Mouse (Mus musculus) cerebellum, adult 9-10 months (tissue): ENCODE results near the gene Oser1.

Experiments
- DNase-seq: peaks from one replicate; pipeline ENCODE4 v3.0.0; 2022

The Oser1 gene

DNA sequence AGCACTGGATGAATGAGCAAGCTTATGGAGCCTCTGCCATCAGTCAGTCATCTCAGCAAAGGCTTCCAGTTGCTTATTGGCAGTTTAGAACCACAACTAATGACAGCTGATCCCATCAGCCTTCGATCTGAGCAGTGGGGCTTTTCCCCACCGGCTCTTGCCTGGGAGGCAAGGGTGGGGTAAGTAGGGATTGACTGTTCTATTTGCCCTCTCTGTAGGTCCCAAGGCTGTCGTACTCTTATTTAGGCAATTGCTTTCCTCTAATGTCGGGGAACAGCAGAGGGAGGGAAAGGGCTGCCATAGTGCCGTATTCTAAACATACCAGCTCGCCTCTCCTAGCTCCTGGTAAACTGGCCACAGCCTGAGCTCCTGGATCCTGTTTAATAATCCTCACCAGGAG lies at the start of gene Oser1:
Gene Oser1, minus strand, starts transcription at position 101 of the 400 bp plus-strand sequence.
- no peak for DNase-seq

DNA sequence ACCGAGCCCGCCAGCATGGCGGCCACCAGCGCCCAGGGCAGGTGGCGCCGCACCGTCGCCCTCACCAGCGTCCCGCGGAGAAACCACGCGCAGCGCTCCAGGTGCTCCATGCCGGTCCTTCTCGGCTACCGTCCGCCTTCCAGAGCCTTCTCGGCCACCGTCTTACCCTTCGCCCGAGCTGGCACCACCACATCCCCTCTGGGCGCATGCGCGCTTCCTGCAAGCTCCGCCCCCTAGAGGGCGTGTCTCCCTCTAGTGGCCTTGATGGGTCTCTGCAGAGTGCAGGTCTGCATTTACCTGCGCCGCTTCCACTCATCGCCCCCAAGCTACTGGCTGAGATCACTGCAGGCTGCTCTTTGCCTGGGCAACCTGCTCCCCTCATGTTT lies 48.0 kb upstream of the Oser1 start, which contains the start of gene Fitm2:
Gene Fitm2, minus strand, starts transcription at position 164 of the 386 bp plus-strand sequence.
- DNase-seq: peak; percentile 97

DNA sequence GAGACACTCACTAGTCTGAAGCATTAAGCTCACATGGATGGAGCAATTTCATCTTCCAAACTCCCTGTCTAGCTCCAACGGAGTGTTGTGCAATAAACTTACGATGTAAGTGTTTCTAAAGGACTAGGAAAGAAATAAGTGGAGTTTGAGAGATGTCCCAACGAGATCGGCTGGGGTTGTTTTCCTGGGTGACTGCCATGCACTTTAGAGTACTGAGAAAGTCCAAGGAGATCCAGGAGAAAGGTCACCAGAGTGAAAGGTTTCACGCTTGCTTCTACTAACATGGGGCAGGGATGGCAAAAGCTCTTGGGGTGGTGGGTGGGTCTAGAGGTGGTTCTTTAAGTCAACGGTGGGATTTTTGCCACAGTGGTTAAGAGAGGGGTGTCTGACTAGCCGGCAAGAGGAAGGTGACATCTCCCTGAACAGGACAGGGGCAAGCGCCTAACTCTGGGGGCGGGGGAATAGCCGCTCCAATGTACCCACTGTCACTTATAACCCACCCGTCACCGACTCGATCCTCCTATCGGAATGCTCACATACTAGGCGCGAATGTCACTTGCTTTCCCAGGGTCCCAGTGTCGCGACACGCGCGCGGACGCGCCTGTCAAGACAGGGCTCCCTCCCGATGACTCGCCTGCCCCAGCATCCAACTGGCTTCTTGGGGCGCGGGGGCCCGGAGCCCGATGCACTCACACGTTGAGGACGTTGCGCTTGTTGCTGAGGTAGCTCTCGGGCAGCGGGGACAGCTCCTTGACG lies 47.4 kb upstream of the Oser1 start:
- no peak for DNase-seq

DNA sequence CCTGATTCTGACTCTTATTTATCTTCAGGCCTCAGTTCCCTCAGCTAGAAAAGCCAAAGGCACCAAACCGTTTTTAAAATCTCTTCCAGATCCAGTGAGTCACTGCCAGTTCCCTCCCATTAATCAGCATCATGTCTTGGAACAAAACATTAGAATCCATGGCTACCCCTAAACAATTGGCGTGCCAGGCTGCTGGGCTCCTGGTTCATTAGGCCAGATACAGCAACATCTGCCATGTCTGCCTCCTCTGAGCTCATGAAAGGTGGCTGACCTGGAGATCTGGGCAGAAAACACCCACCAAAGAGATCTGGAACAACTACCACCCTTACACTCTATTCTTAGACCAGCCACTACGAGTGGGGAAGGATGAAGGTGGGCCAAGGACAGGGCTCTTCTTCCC lies 46.6 kb upstream of the Oser1 start:
- DNase-seq: peak; percentile 36

DNA sequence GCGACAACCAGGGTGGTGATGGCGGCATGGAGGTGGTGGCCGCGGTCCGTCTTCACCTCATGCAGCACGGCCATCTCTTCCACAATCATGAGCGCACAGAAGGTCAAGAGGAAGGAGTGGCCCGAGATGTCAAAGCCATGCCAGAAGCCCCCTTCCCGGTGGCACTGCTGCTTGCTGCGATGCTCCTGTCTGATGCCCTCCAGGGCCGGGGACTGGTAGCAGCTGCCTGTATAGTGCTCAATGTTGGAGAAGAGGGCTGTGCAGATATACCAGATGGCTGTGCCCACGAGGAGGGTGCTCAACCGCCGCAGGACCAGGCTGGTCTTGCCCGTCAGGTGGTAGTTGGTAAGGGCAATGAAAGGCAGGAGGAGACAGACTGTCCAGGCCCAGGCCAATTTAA lies 45.2 kb upstream of the Oser1 start:
- DNase-seq: peak; percentile 17

DNA sequence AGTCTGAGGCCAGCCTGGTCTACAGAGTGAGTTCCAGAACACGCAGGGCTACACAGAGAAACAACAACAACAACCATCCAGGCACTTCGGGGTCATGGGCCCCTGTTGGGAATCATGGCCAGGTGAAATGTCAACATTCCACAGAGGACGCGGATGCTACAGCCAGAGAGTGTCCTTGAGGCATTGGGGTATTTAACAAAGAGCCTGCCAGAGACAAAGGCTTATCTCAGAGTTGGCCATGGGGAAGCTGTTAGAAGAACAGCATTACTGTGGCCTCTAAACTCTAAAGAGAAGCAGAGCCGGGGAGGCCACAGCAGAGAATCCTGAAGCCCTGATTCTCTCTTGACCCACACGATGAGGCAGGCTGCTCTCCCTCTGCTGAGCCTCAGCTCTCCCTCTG lies 44.4 kb upstream of the Oser1 start:
- no peak for DNase-seq

DNA sequence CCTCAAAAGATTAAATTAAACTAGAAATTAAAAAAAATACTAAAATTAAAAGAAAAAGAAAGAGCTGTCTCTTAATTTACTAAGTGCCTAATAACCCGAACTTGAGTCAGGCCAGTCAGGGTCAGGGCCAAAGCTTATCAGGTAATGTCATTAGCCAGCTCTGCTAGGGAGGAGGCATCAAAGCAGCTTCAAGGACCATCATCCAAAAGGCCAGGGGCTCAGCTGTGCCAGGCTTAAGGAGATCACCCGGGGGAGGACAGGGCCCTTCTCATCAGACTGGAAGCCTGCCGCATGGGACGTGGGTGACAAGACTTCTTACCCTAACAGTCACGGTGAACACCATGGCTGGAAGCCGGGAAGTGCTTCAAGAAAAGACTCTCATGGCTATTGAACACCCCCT lies 43.1 kb upstream of the Oser1 start:
- peak; percentile 9 for DNase-seq

DNA sequence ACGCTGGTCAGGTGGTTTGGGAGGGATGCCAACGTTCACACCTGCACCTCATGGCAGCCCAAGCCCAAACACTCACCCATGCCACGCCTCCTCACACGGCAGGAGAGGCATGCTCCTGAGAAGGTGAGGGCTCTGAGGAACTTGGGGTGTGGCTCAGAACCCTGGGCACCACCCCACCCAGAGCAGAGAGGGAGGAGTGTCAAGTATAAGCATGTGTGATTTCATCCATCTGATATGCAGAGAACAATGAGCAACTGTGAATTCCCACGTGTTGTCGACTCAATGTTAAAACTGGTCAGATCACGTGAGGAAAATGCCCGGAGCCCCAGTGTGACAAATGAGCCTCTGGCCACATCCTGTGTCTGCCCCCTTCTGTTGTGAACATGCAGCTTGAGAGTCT lies 42.3 kb upstream of the Oser1 start:
- DNase-seq: peak; percentile 4

DNA sequence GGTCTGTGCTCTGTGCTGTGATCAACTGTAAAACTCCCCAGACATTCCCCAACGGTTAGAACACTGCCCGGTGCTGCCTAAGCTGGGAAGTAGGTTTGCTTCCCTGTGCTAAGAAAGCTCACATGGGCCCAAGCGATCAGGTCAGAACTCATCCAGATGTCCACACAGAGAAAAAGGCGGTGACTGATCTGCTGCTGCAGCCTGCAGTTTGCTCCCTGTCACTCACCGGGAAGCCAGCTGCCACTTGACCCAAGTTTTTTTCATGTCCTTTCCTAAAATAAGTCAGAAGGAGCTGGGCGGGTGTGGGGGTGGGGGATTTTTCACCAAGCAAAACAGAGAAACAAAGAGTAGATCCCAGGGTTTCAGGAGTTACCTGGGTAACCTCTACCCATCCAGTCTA lies 40.1 kb upstream of the Oser1 start:
- peak; percentile 14 for DNase-seq

DNA sequence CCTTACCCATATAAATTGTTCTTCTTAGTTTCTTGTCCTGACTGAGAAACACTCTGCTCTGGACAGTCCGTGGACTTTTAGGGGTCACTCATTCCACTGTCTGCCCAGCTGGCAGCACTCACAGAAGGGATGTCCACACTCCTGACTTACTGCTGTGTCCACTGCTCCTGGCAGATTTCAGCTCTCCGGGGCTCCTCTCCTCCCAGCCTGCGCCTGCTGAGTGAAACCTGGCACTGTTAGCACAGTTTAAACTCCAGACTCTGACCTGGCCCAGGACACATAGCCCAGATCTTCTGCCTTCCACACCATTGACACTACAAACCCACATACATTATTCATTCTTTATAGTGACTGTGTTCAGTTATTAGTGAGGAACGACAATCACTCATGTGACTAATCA lies 39.5 kb upstream of the Oser1 start:
- peak; percentile 43 for DNase-seq

DNA sequence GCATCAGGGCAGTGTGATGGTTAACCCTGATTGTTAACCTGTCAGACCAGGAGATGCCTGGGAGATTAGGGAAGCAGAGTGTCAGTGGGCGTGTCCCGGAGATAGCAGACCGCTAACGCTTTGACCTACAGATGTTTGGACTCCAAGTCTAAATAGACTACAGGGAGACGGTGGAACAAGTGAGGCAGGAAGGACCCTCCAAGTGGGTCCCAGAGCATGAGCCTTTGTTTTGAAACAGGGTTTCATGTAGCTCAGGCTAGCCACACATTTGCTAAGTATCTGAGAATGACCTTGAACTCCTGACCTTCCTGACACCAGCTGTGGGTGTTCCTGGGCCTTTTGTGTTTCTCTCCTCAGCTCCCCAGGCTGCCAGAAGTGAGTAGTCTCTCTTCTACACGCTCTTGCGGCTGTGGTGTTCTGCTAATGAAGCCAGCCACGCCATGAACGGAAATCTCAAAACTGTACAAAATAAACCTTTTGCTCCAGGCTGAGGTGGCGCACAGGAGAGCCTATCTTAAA lies 38.8 kb upstream of the Oser1 start:
- DNase-seq: peak; percentile 10

DNA sequence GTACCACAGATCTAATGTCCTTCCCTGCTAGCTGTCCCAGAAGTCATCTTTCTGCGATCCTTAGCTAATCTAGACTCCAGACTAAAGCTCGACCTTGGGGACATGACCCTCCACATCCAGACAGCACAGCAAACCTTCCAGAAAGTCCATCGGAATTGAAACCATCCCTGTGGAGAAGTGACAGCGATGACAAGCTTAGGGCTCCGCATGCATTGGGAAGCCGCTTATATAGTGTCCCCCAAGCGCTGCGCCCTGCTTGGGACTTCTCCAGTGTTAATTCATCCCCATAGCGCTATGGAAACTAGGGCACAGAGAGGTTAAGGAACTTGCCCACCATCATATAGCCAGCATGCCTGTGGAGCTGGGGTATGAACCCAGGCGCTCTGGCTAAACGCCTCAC lies 38.3 kb upstream of the Oser1 start:
- DNase-seq: peak; percentile 9

DNA sequence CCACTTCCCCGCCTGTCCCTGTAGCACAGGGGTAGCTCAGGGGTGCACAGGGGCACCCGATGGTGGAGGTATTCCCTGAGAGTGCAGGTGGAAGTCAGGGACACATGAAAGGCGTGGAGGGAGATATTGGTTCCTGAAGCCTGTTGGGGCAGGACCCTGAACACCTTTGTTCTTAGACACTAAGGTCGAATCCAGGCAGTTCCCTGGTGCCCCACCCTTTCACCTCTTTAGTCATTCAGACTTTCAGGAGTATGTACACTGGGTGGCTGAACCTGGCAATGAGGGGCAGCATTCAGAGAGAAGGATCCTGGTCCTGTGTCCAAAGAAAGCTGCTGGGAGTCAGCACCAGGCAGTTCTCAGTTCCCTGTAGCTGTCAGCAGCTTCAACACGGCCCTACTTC lies 37.9 kb upstream of the Oser1 start:
- DNase-seq: peak; percentile 2

DNA sequence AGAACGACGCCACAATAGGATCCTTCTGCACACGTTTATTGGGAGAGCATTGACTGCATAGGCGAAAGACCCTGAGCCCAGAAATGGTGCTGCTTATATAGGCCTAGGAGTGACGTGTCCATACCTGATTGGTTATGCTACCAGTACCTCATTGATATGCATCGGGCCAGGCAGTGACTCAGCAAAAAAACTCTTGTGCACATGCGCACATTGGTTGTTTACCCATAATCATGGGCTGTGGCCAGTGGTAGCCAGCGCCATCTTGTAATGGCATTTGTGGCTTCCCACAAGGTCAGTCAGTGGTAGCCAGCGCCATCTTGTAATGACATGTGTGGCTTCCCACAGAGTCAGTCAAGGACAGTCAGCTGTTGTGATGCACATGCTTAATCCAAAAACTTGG lies 36.8 kb upstream of the Oser1 start:
- DNase-seq: peak; percentile 7

DNA sequence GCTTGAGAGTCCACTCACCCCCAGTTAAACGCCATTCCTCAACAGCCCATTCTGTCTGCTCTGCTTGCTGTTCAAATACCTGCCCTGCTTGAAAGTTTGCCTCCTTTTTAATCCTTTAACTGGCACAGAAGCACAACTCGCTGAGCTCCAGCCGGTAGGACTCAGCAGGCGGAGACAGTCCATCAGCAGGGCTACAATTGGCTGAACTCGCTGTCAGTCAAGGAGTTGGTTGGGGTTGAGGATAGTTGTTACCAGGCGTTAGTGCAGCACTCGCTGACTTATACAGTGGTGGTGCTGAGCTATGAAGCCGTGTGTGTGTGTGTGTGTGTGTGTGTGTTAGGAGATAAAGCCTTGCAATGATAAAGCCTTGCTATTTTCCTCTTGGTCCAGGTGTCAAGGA lies 36.1 kb upstream of the Oser1 start:
- peak; percentile 4 for DNase-seq

DNA sequence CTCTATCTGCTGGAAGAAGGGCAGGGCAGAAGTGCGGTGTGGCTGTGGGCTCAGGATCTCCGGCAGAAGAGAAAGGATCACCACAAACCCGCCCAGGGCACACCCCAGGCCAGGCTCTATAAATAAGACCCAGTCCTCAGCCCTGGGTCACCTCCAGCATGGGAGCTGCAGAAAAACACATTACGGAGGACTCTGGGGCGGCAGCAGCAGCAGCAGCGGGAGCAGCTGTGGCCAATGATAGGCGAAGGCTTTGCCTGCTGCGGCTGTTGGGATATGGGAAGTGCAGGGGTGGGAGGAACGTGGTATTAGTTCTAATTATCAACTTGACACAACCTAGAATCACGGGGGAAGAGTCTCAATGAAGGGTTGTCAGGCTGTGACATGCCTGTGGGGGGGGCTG lies 34.9 kb upstream of the Oser1 start:
- no peak for DNase-seq

DNA sequence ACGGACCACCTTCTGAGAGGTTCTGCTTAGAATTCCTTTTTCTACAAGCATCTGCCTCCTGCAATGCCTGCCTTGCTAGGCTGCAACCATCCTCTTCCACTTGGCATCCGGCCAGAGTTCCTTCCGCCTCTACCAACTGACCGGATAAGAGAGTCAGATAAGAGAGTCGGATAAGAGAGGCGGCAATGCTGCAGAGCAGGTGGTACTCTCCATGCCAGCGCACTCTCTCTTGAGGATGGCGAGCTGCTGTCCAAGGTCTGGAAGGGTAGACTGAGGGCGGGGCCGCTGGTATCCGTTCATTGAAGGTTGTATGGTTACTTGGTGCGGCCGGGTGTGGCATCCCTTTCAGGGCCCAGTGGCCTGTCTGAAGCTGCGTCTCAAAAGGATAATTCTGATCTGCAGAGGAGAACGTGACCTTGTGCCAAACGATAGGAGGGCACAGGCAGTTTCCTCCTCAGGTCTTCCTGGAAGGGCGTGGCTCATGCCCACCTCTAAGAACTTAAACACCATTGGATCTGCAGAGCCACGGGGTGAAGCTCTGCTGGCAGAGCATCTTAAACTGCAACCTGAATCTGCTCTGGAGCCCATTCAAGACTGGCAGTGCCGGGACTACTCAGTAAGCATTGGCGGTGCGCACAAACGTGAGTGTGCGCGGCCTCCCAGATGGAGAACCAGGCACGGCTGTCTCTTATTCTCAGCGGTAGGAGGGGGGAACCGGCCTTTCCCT lies 34.2 kb upstream of the Oser1 start:
- DNase-seq: no peak

DNA sequence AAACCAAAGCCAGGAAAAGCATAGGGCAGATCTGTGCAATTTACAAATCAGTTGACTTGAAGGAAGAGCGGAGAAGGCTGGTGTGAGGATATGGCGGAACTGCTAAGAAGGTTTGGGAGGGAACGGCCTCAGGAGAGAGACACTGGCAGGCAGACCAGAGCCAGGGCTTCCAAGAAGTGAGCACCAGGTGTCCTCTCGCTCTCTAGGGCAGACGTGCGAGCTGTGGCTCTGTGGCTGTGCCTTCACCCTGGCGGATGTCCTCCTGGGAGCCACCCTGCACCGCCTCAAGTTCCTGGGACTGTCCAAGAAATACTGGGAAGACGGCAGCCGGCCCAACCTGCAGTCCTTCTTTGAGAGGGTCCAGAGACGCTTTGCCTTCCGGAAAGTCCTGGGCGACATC lies 28.9 kb upstream of the Oser1 start:
- DNase-seq: no peak

DNA sequence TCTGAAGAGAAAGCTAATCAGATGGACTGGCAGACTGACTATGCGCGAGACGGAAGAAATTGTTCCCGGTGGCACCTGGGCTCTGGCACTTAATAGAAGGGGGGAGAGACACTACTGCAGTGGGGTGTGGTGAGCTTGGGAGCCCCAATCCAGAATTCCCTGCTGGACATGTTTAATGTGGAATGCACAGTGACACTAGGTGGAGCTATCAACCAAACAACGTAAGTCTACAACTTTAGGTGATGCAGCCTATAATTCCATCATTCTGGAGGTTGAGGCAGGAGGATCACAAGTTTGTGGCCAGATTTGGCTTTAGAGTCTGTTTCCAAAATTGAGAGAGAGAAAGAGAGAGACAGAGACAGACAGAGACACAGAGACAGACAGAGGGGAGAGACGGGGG lies 28.2 kb upstream of the Oser1 start:
- no peak for DNase-seq

DNA sequence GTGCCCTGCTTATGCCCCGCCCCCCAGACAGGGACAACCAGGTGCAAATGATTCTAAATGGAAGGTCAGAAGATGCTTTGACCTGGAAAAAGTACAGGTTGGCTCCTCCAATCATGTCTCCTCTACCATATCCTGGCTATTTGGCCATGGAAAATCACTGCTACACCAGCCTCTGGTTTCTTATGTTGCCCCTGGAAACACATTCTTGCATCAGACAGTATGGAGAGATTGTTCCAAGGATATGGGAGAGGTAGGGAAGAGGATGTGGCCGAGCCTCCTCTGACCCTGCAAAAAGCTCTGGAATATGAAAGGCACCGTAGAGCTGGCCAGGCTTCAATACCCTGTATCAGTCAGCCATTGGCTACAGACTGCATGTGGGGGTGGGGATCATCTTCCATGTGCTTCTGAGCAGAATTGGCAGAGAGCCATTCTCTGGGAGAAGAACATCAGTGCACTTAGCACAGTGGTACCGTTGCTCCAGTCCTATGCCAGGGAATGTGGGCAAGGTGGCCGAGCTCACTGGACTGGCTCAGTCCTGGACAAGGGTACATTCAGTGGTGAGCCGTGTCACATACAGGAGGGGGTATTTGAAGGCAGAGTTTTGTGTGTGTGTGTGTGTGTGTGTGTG lies 26.3 kb upstream of the Oser1 start:
- DNase-seq: peak; percentile 59

DNA sequence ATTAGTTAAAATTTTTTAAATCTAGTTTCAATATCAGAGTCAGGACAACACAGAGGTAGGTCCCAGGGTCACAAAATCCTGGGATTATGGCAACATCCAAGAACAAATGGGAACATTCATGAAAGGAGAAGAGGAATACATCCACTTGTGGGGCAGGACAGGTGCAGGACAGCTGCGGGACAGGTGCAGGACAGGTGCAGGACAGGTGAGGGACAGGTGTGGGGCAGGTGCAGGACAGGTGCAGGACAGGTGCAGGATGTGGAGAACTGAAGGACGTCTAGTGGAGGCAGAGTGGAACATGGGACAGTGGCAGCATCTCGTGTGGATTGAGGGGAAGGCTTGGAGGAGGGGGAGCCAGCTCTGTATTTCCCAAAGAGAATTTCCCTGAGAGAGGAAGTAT lies 24.8 kb upstream of the Oser1 start:
- no peak for DNase-seq

DNA sequence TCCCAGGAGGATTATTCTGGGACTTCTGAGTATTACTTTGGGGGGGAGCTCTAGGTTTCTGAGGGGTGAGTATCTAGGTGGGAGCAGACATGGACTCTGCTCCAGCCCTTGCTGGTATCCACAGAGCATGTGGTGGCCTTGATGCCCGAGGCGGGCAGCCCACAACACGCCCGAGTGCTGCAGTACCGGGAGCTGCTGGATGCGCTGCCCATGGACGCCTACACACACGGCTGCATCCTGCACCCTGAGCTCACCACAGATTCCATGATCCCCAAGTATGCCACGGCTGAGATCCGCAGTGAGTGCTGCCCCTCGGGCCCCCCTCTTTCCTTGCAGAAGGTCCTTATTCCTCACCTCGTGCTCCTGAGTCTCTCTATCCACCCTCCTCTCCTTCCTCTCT lies 22.9 kb upstream of the Oser1 start:
- no peak for DNase-seq

DNA sequence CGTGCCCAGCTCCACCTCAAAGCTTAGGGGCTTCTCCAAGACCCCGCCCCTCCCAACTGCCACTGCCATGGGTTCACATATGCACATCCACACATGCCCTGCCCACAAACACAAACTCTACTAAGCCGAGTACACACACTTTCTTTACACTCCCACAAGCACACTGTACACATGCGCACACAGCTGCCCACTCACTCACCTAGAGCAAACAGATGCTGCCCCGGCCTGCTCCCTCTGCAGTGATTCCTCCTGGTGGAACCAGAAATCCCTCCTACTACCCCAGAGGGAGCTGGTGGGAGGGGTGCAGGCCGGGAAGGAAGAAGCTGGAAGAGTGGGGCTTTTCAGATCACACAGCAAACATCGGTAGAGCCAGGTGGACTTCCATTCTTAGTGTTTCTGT lies 19.5 kb upstream of the Oser1 start:
- no peak for DNase-seq

DNA sequence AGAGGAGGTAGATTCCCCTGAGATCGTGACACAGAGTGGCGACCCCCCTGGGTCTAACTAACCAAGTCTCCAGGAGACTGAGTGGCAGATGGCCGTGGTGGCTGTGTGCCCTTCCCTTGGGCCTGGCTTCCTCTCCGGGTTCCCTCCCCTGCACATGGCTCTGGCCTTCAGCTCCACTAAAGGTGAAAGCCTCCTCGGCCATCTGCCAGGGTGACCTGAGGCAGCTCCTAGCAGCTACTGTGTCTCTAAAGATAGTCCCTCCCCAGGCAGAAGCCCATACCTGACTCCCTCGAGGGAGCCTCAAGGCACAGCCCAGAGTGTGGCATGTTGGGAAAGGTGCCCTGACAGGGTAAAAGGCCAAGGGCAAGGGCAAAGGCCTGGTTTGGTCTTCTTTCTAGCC lies 19.0 kb upstream of the Oser1 start:
- peak; percentile 90 for DNase-seq
